Mouse (Mus musculus): ENCODE data around the gene Anks1.

- TF ChIP-seq GATA1 (IDR thresholded peaks at IDR 0.05; ENCODE audit: borderline replicate concordance, low read length): no peak
- no peak for TF ChIP-seq FLI1 (IDR thresholded peaks at IDR 0.05; ENCODE audit: low read length)
Observed at GRCm38 (mm10) chr17:27984421-27984820, 75.3 kb downstream of the Anks1 start.

All from megakaryocyte, embryonic 14.5 days (primary cell).